In the genomic region with DNA sequence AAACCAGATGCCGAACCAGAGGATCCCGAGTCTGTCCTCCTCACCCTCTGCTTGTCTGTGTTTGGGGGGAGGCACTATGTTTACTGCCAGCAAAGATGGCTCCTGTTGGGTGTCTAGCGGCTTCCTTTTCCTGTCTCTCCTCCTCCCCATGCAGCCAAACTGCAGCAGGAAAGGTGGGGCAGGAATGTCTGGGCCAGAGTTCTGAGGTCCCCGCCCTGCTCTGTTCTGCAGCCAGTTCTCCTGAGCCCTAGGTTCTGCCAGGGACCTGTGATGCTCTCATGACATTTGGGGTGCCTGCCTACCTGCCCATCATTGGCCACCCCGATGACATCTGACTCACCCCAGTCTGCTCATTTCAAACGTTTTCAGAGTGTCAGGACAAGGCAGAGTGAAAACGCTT, we compare ENCODE assay signal across 18 mouse cellular contexts. TPM values are rescaled to one million over a fixed set of nuclear protein-coding genes. Genes with fewer than 3 reads are reported as not detected.
DNase-seq lines count a peak whose midpoint lies in the region; ATAC-seq and TF ChIP-seq lines count a peak whose summit lies in the region.
"Had no signal": no experiment of that assay in that cellular context is flagged by ENCODE, and none has a peak within 500 bp of the region (broad histone marks: within the 10 kb centered on the region; RNA-seq: fewer than 3 reads in every experiment).

No protein-coding gene starts in this region.

- TF ChIP-seq POLR2A in lung, adult 2 months (IDR thresholded peaks at IDR 0.05; ENCODE audit: borderline replicate concordance, extremely low read depth, low read depth, low read length): peak; percentile 53; the same call in 1 of the 2 replicates

- H3K9ac ChIP-seq in heart, embryonic 12.5 days: no peak overlapping the region
- H3K9ac ChIP-seq: embryonic facial prominence, embryonic 12.5 days; hindbrain, embryonic 15.5 days; limb, embryonic 15.5 days; stomach, embryonic 15.5 days had no signal

- intact Hi-C loops in heart, postnatal 14 days (cut with DNase I): loop anchor here (2.0 kb wide), 1 partner anchor 35 kb away; a partner anchor contains a TSS

- H3K4me3 ChIP-seq in heart, embryonic 12.5 days: no peak overlapping the region
- H3K4me3 ChIP-seq in lung, adult 2 months (replicated peaks; ENCODE audit: extremely low read depth, low read depth, low read length): peak overlapping the region; percentile 54
- H3K4me3 ChIP-seq: embryonic facial prominence, embryonic 12.5 days; hindbrain, embryonic 15.5 days; limb, embryonic 15.5 days had no signal

- WGBS in heart, embryonic 12.5 days: 65% methylated on average over 7 of the region's 7 CpGs
- WGBS in lung, adult 2 months: 50% methylated on average over 7 of the region's 7 CpGs

- H3K4me1 ChIP-seq in heart, embryonic 12.5 days (replicated peaks): peaks cover 26% of the 10 kb centered on the region
- H3K4me1 ChIP-seq in lung, adult 2 months (ENCODE audit: control insufficient read depth, insufficient read depth, low read length): peaks cover 4% of the 10 kb centered on the region

- peaks cover 66% of the 10 kb centered on the region for H3K27me3 ChIP-seq in heart, embryonic 12.5 days (replicated peaks)

- no peak overlapping the region for H3K27ac ChIP-seq in heart, embryonic 12.5 days (ENCODE audit: poor library complexity, severe bottlenecking)
- H3K27ac ChIP-seq: embryonic facial prominence, embryonic 12.5 days; hindbrain, embryonic 15.5 days; limb, embryonic 15.5 days had no signal

- H3K36me3 ChIP-seq in heart, embryonic 12.5 days: no peaks in the 10 kb centered on the region
- H3K36me3 ChIP-seq: embryonic facial prominence, embryonic 12.5 days; hindbrain, embryonic 15.5 days; limb, embryonic 15.5 days; stomach, embryonic 15.5 days had no signal

- no peak for TF ChIP-seq CTCF in lung, adult 2 months (IDR thresholded peaks at IDR 0.05; ENCODE audit: insufficient read depth, low read length)

- no peak for ATAC-seq in heart, embryonic 12.5 days (ENCODE audit: insufficient number of reproducible peaks, low FRiP score)
- ATAC-seq in inflammation-experienced regulatory T-cells, adult 6 months: no peak

- H3K9me3 ChIP-seq in heart, embryonic 12.5 days (replicated peaks): no peaks in the 10 kb centered on the region
- H3K9me3 ChIP-seq: embryonic facial prominence, embryonic 12.5 days; hindbrain, embryonic 15.5 days; limb, embryonic 15.5 days; stomach, embryonic 15.5 days had no signal

- DNase-seq in heart, adult 18-20 months: peak; percentile 52 to 85
- peak; percentile 53 for DNase-seq in R1 (ENCODE audit: low read depth, low spot score)
- peak; percentile 37 to 46 for DNase-seq in heart, postnatal 14 days
- DNase-seq in lung, adult 2 months: peak; percentile 43
- DNase-seq in Muller cell, postnatal 12 days (ENCODE audit: inconsistent ontology term): no peak
- no peak for DNase-seq in natural killer cell, adult 2 months (ENCODE audit: low spot score in 2 of 2)
- DNase-seq: cerebellum, adult 9-11 months had no signal

- H3K4me2 ChIP-seq in heart, embryonic 12.5 days: no peak overlapping the region
- H3K4me2 ChIP-seq: embryonic facial prominence, embryonic 12.5 days; hindbrain, embryonic 15.5 days; limb, embryonic 15.5 days had no signal

RNA-seq across cellular contexts. Expression of a gene that starts 2.0 kb away (rescaled TPM):
- 1 to 10 TPM; 1.5 to 2.1 TPM for total RNA-seq in heart, adult 18-20 months (2021)
- 0.06 and 0.65 TPM in 2 replicates for polyA plus RNA-seq in heart, embryonic 12.5 days (2016; fragmentation: Nextera tagmentation; extraction: Ambion mirVana)
- 1 to 10 TPM; 1.3 to 3.2 TPM for total RNA-seq in heart, postnatal 14 days (2021)
- polyA plus RNA-seq in lung, adult 2 months (2012; rRNA removed): 4.1 and 4.3 TPM in 2 replicates
- 1 to 10 TPM in 2 of 3 experiments, under 1 TPM in 1; 0.73 to 4.1 (median 2.9) TPM for polyA plus RNA-seq in inflammation-experienced regulatory T-cells, adult 6 months (2017; shearing (Covaris generic))
- total RNA-seq: CH12.LX; megakaryocyte-erythroid progenitor cell, adult 5-6 weeks had no signal

RNA-seq across cellular contexts. Expression of a gene that starts 2.3 kb away (rescaled TPM):
- total RNA-seq in heart, adult 18-20 months (2021): 10 to 100 TPM; 13.2 to 14.8 TPM
- polyA plus RNA-seq in heart, embryonic 12.5 days (2016; fragmentation: Nextera tagmentation; extraction: Ambion mirVana): 1.3 and 1.4 TPM in 2 replicates
- total RNA-seq in heart, postnatal 14 days (2021): 10 to 100 TPM; 20.1 to 22.9 TPM
- polyA plus RNA-seq in lung, adult 2 months (2012; rRNA removed): 118 and 120 TPM in 2 replicates
- 10 to 100 TPM in 2 of 3 experiments, 1 to 10 TPM in 1; 2.5 to 16.8 (median 15.8) TPM for polyA plus RNA-seq in inflammation-experienced regulatory T-cells, adult 6 months (2017; shearing (Covaris generic))

RNA-seq across cellular contexts. Expression of a gene that starts 24.2 kb away (rescaled TPM):
- not detected for total RNA-seq in heart, adult 18-20 months (2021)
- 0.97 TPM in 1 of 2 replicates, not detected in the other for polyA plus RNA-seq in heart, embryonic 12.5 days (2016; fragmentation: Nextera tagmentation; extraction: Ambion mirVana)
- not detected for total RNA-seq in heart, postnatal 14 days (2021)
- polyA plus RNA-seq in lung, adult 2 months (2012; rRNA removed): 0.10 TPM in 1 of 2 replicates, not detected in the other
- not detected for polyA plus RNA-seq in inflammation-experienced regulatory T-cells, adult 6 months (2017; shearing (Covaris generic))
- total RNA-seq: CH12.LX had no signal
- polyA plus RNA-seq: neural tube, embryonic 11.5 days had no signal

RNA-seq across cellular contexts. Expression of a gene that starts 34.7 kb away (rescaled TPM):
- not detected for total RNA-seq in heart, adult 18-20 months (2021)
- polyA plus RNA-seq in heart, embryonic 12.5 days (2016; fragmentation: Nextera tagmentation; extraction: Ambion mirVana): not detected in 2 replicates
- total RNA-seq in heart, postnatal 14 days (2021): not detected
- not detected in 2 replicates for polyA plus RNA-seq in lung, adult 2 months (2012; rRNA removed)
- not detected for polyA plus RNA-seq in inflammation-experienced regulatory T-cells, adult 6 months (2017; shearing (Covaris generic))
- total RNA-seq: CH12.LX; layer of hippocampus, postnatal 25 days; megakaryocyte-erythroid progenitor cell, adult 5-6 weeks had no signal
- polyA plus RNA-seq: embryonic facial prominence, embryonic 12.5 days; frontal cortex, adult 2 months; hindbrain, embryonic 15.5 days; limb, embryonic 15.5 days; neural tube, embryonic 11.5 days; stomach, embryonic 15.5 days had no signal

RNA-seq across cellular contexts. Expression of a gene that starts 37.6 kb away (rescaled TPM):
- total RNA-seq in heart, adult 18-20 months (2021): not detected
- not detected in 2 replicates for polyA plus RNA-seq in heart, embryonic 12.5 days (2016; fragmentation: Nextera tagmentation; extraction: Ambion mirVana)
- not detected for total RNA-seq in heart, postnatal 14 days (2021)
- polyA plus RNA-seq in lung, adult 2 months (2012; rRNA removed): not detected in 2 replicates
- not detected for polyA plus RNA-seq in inflammation-experienced regulatory T-cells, adult 6 months (2017; shearing (Covaris generic))
- total RNA-seq: CH12.LX; megakaryocyte-erythroid progenitor cell, adult 5-6 weeks had no signal
- polyA plus RNA-seq: embryonic facial prominence, embryonic 12.5 days; frontal cortex, adult 2 months; hindbrain, embryonic 15.5 days; limb, embryonic 15.5 days; neural tube, embryonic 11.5 days; stomach, embryonic 15.5 days had no signal

Comparison
In these comparisons a context has a peak if more than half of its experiments do, and no peak if none do; other contexts are left out.
1. DNase-seq: peak in heart, adult 18-20 months (2 of 2), R1 (single experiment), heart, postnatal 14 days (2 of 2) and lung, adult 2 months (single experiment); none in Muller cell, postnatal 12 days (single experiment) and natural killer cell, adult 2 months (0 of 2).